Mouse (Mus musculus): ENCODE measurements around the gene Rnase13.

DNA sequence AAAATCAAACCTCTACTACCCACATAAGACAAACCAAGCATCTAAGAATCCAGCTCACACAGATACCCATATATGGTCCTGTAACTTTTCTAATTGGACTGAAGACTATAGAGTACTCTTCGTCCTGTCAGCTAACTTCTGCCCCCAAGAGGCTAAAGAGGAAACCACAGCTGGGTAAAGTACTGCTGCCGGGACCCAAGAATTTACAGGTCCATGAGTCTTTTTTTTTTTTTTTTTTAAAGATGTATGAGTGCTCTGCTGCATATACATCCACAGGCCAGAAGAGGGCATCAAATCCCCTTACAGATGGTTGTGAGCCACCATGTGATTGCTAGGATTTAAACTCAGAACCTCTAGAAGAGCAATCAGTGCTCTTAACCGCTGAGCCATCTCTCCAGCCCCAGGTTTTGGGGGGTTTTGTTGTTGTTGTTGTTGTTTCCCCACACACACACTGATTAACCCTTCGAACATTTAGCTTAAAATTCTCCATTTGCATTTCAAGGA, 39.0 kb downstream of the Rnase13 start:
- TF ChIP-seq CTCF (IDR thresholded peaks at IDR 0.05; ENCODE audit: low read depth) (peak; percentile 76), EP300 (optimal IDR thresholded peaks at IDR 0.05) (no peak)

Measured in stomach, postnatal 0 days (tissue).